Mouse (Mus musculus): ENCODE measurements around the gene Foxn1. TPM values are rescaled to one million over a fixed set of nuclear protein-coding genes. Genes with fewer than 3 reads are reported as not detected.

Foxn1 gene
- polyA plus RNA-seq, 1 experiment from 2014 or later = 0.26 TPM

Other genes with a start within 250 kb of the Foxn1 start
- gene Traf4, start 221.0 kb downstream of the Foxn1 start, polyA plus RNA-seq (2016; fragmentation: Nextera tagmentation; extraction: Ambion mirVana) = 151 and 157 TPM in 2 replicates
- gene Nek8, start 209.9 kb downstream of the Foxn1 start, polyA plus RNA-seq (2016; fragmentation: Nextera tagmentation; extraction: Ambion mirVana) = 13.5 and 15.3 TPM in 2 replicates
- 8.8 and 9.2 TPM in 2 replicates for gene Tlcd1, start 209.8 kb downstream of the Foxn1 start, polyA plus RNA-seq (2016; fragmentation: Nextera tagmentation; extraction: Ambion mirVana)
- gene Rpl23a, start 203.0 kb downstream of the Foxn1 start, polyA plus RNA-seq (2016; fragmentation: Nextera tagmentation; extraction: Ambion mirVana) = 1,123 and 1,138 TPM in 2 replicates
- gene Rab34, start 198.1 kb downstream of the Foxn1 start, polyA plus RNA-seq (2016; fragmentation: Nextera tagmentation; extraction: Ambion mirVana) = 107 and 123 TPM in 2 replicates
- 1.6 and 2.3 TPM in 2 replicates for gene Proca1, start 193.2 kb downstream of the Foxn1 start, polyA plus RNA-seq (2016; fragmentation: Nextera tagmentation; extraction: Ambion mirVana)
- 43.5 and 44.9 TPM in 2 replicates for gene Sdf2, start 140.8 kb downstream of the Foxn1 start, polyA plus RNA-seq (2016; fragmentation: Nextera tagmentation; extraction: Ambion mirVana)
- gene Supt6, start 140.6 kb downstream of the Foxn1 start, polyA plus RNA-seq (2016; fragmentation: Nextera tagmentation; extraction: Ambion mirVana) = 39.2 TPM in 2 replicates
- 60.4 and 72.1 TPM in 2 replicates for gene 2610507B11Rik, start 124.8 kb downstream of the Foxn1 start, polyA plus RNA-seq (2016; fragmentation: Nextera tagmentation; extraction: Ambion mirVana)
- gene BC030499, start 95.7 kb downstream of the Foxn1 start, polyA plus RNA-seq (2016; fragmentation: Nextera tagmentation; extraction: Ambion mirVana) = 0.48 and 0.49 TPM in 2 replicates
- gene Spag5, start 85.0 kb downstream of the Foxn1 start, polyA plus RNA-seq (2016; fragmentation: Nextera tagmentation; extraction: Ambion mirVana) = 65.7 and 73.1 TPM in 2 replicates
- gene Aldoc, start 63.6 kb downstream of the Foxn1 start, polyA plus RNA-seq (2016; fragmentation: Nextera tagmentation; extraction: Ambion mirVana) = 3.0 and 3.2 TPM in 2 replicates
- 73.7 and 74.9 TPM in 2 replicates for gene Pigs, start 58.1 kb downstream of the Foxn1 start, polyA plus RNA-seq (2016; fragmentation: Nextera tagmentation; extraction: Ambion mirVana)
- 67.7 and 69.1 TPM in 2 replicates for gene Unc119, start 43.1 kb downstream of the Foxn1 start, polyA plus RNA-seq (2016; fragmentation: Nextera tagmentation; extraction: Ambion mirVana)
- gene Slc13a2, start 35.7 kb upstream of the Foxn1 start, polyA plus RNA-seq (2016; fragmentation: Nextera tagmentation; extraction: Ambion mirVana) = not detected in 2 replicates
- gene Slc46a1, start 79.1 kb upstream of the Foxn1 start, polyA plus RNA-seq (2016; fragmentation: Nextera tagmentation; extraction: Ambion mirVana) = 14.9 and 18.4 TPM in 2 replicates
- gene Sarm1, start 111.2 kb upstream of the Foxn1 start, polyA plus RNA-seq (2016; fragmentation: Nextera tagmentation; extraction: Ambion mirVana) = 5.0 and 6.0 TPM in 2 replicates
- gene Vtn, start 112.5 kb upstream of the Foxn1 start, polyA plus RNA-seq (2016; fragmentation: Nextera tagmentation; extraction: Ambion mirVana) = 16.3 and 16.7 TPM in 2 replicates
- not detected in 2 replicates for gene Sebox, start 116.9 kb upstream of the Foxn1 start, polyA plus RNA-seq (2016; fragmentation: Nextera tagmentation; extraction: Ambion mirVana)
- 75.9 and 76.0 TPM in 2 replicates for gene Tmem199, start 125.6 kb upstream of the Foxn1 start, polyA plus RNA-seq (2016; fragmentation: Nextera tagmentation; extraction: Ambion mirVana)
- 175 and 178 TPM in 2 replicates for gene Poldip2, start 125.6 kb upstream of the Foxn1 start, polyA plus RNA-seq (2016; fragmentation: Nextera tagmentation; extraction: Ambion mirVana)
- gene Tnfaip1, start 149.8 kb upstream of the Foxn1 start, polyA plus RNA-seq (2016; fragmentation: Nextera tagmentation; extraction: Ambion mirVana) = 91.6 and 92.4 TPM in 2 replicates
- gene Ift20, start 149.8 kb upstream of the Foxn1 start, polyA plus RNA-seq (2016; fragmentation: Nextera tagmentation; extraction: Ambion mirVana) = 84.2 and 95.2 TPM in 2 replicates
- 89.6 and 96.6 TPM in 2 replicates for gene Tmem97, start 164.2 kb upstream of the Foxn1 start, polyA plus RNA-seq (2016; fragmentation: Nextera tagmentation; extraction: Ambion mirVana)

All from embryonic facial prominence, embryonic 10.5 days (tissue).